In genomic region chr5:31291361-31291688, GRCm38 (mm10) we compare ENCODE assay signal across 8 mouse cellular contexts. TPM values are rescaled to one million over a fixed set of nuclear protein-coding genes. Genes with fewer than 3 reads are reported as not detected.
DNase-seq lines count a peak whose midpoint lies in the region; ATAC-seq and TF ChIP-seq lines count a peak whose summit lies in the region.

No protein-coding gene starts in this region.

- DNase-seq in heart, embryonic 10.5 days (ENCODE audit: low spot score) = no peak
- no peak for DNase-seq in heart, adult 18-20 months
- DNase-seq in CH12.LX (ENCODE audit: extremely low read depth) (no peak), adipocyte (ENCODE audit: low spot score) (no peak)
- DNase-seq in forebrain, embryonic 14.5 days (ENCODE audit: low spot score) = no peak
- no peak for DNase-seq in urinary bladder, adult 2 months (ENCODE audit: low spot score)

- peak overlapping the region; percentile 23; the same call in 1 of the 2 replicates for H3K4me2 ChIP-seq in CH12.LX (ENCODE audit: insufficient read depth, low read depth, poor library complexity, severe bottlenecking)
- H3K4me2 ChIP-seq in forebrain, embryonic 14.5 days (ENCODE audit: low read length) = peak overlapping the region; percentile 78
- peak overlapping the region; percentile 90 for H3K4me2 ChIP-seq in liver, embryonic 16.5 days (ENCODE audit: low read depth, low read length)

- no peak for TF ChIP-seq CTCF in CH12.LX (conservative IDR thresholded peaks at IDR 0.05 in 1 of 2, IDR thresholded peaks at IDR 0.05 in 1 of 2; ENCODE audit: low read depth in 2 of 2, low read length in 2 of 2)

- no peak for ATAC-seq in forebrain, embryonic 14.5 days
- ATAC-seq in liver, embryonic 16.5 days (ENCODE audit: low read depth) = peak; percentile 28
- ATAC-seq in cerebellum, adult (ENCODE audit: insufficient number of reproducible peaks, low FRiP score, low TSS enrichment) = no peak

- WGBS in heart, embryonic 10.5 days = 4% methylated on average over 9 of the region's 9 CpGs
- 6% methylated on average over 9 of the region's 9 CpGs for WGBS in forebrain, embryonic 14.5 days
- 7% methylated on average over 9 of the region's 9 CpGs for WGBS in liver, embryonic 16.5 days (ENCODE audit: insufficient replicate concordance)

- peak overlapping the region; percentile 34 for H3K9ac ChIP-seq in CH12.LX (ENCODE audit: insufficient read depth, low read depth)
- peak overlapping the region; percentile 62 for H3K9ac ChIP-seq in forebrain, embryonic 14.5 days (ENCODE audit: low read length)
- H3K9ac ChIP-seq in liver, embryonic 16.5 days (ENCODE audit: low read depth, low read length) = peak overlapping the region; percentile 69

- peak overlapping the region; percentile 86 for H3K27ac ChIP-seq in heart, embryonic 10.5 days
- no peak overlapping the region for H3K27ac ChIP-seq in CH12.LX (ENCODE audit: insufficient read depth, low read depth)
- H3K27ac ChIP-seq in forebrain, embryonic 14.5 days (ENCODE audit: low read depth, low read length) = peak overlapping the region; percentile 65; the same call in 1 of the 2 replicates
- H3K27ac ChIP-seq in liver, embryonic 16.5 days (ENCODE audit: low read length) = peak overlapping the region; percentile 77

- in situ Hi-C loops in CH12.LX (cut with MboI; ENCODE audit: low pct_ligation_motif_present, low pct_unique_long_range_greater_than_20kb, low sequenced_read_pairs) = no loop called here

- TF ChIP-seq EP300 in CH12.LX (IDR thresholded peaks at IDR 0.05; ENCODE audit: low read length) = no peak

- no peak for TF ChIP-seq POLR2A in CH12.LX (IDR thresholded peaks at IDR 0.05; ENCODE audit: low read depth, low read length)

- peak overlapping the region; percentile 68 for H3K4me3 ChIP-seq in heart, embryonic 10.5 days
- H3K4me3 ChIP-seq in CH12.LX (replicated peaks in 1 of 3; ENCODE audit: low read depth in 2 of 3, low read length in 2 of 3, poor library complexity in 1 of 3) = peak overlapping the region; percentile 55 to 93 (median 62)
- peak overlapping the region; percentile 48 for H3K4me3 ChIP-seq in forebrain, embryonic 14.5 days (ENCODE audit: low read depth, low read length)
- peak overlapping the region; percentile 66 for H3K4me3 ChIP-seq in liver, embryonic 16.5 days (ENCODE audit: low read depth, low read length)

- TF ChIP-seq RAD21 in CH12.LX (IDR thresholded peaks at IDR 0.05; ENCODE audit: low read depth, low read length) = no peak

- H3K79me2 ChIP-seq in CH12.LX (replicated peaks; ENCODE audit: control insufficient read depth, extremely low read depth, insufficient read depth, poor library complexity, severe bottlenecking) = no peaks in the 10 kb centered on the region

- H3K27me3 ChIP-seq in heart, embryonic 10.5 days (ENCODE audit: insufficient read depth, poor library complexity, severe bottlenecking) = no peaks in the 10 kb centered on the region
- H3K27me3 ChIP-seq in CH12.LX (replicated peaks) = peaks cover 43% of the 10 kb centered on the region
- no peaks in the 10 kb centered on the region for H3K27me3 ChIP-seq in forebrain, embryonic 14.5 days (replicated peaks; ENCODE audit: control insufficient read depth, insufficient read depth, low read length)
- peaks cover 20% of the 10 kb centered on the region for H3K27me3 ChIP-seq in liver, embryonic 16.5 days (ENCODE audit: control insufficient read depth, insufficient read depth, low read depth, low read length)

- dilution Hi-C loops in CH12.LX (cut with MboI; ENCODE audit: extremely low pct_ligation_motif_present, extremely low pct_unique_long_range_greater_than_20kb, low sequenced_read_pairs) = no loop called here

- H3K9me3 ChIP-seq in heart, embryonic 10.5 days = no peaks in the 10 kb centered on the region
- H3K9me3 ChIP-seq in CH12.LX (replicated peaks; ENCODE audit: low read length) = no peaks in the 10 kb centered on the region
- no peaks in the 10 kb centered on the region for H3K9me3 ChIP-seq in forebrain, embryonic 14.5 days (replicated peaks; ENCODE audit: control insufficient read depth, low read length)
- no peaks in the 10 kb centered on the region for H3K9me3 ChIP-seq in liver, embryonic 16.5 days (replicated peaks; ENCODE audit: control insufficient read depth, low read length)

- H3K4me1 ChIP-seq in heart, embryonic 10.5 days = peaks cover 34% of the 10 kb centered on the region
- peaks cover 9 to 33% of the 10 kb centered on the region in 2 experiments; a peak in 3 of 4 replicates for H3K4me1 ChIP-seq in CH12.LX (ENCODE audit: control insufficient read depth in 1 of 2, insufficient read depth in 2 of 2)
- peaks cover 13% of the 10 kb centered on the region for H3K4me1 ChIP-seq in forebrain, embryonic 14.5 days (ENCODE audit: control insufficient read depth, insufficient read depth, low read length)
- H3K4me1 ChIP-seq in liver, embryonic 16.5 days (ENCODE audit: control insufficient read depth, low read depth, low read length) = peaks cover 15% of the 10 kb centered on the region

- H3K36me3 ChIP-seq in heart, embryonic 10.5 days = peaks cover 20% of the 10 kb centered on the region
- H3K36me3 ChIP-seq in CH12.LX (replicated peaks in 1 of 2; ENCODE audit: control insufficient read depth in 1 of 2, insufficient read depth in 1 of 2, low read length in 1 of 2) = peaks cover 3 to 5% of the 10 kb centered on the region in 2 experiments
- peaks cover 28% of the 10 kb centered on the region for H3K36me3 ChIP-seq in forebrain, embryonic 14.5 days (ENCODE audit: control insufficient read depth, insufficient read depth, low read length)
- H3K36me3 ChIP-seq in liver, embryonic 16.5 days (ENCODE audit: control insufficient read depth, insufficient read depth) = no peaks in the 10 kb centered on the region

TF ChIP-seq in CH12.LX, 34 proteins besides CTCF, POLR2A, EP300 and RAD21 (continues in another document):
- no peak for TF ChIP-seq MYC (IDR thresholded peaks at IDR 0.05; ENCODE audit: low read depth, low read length)
- no peak for TF ChIP-seq MXI1 (IDR thresholded peaks at IDR 0.05; ENCODE audit: low read depth, low read length)
- no peak for TF ChIP-seq SIN3A (IDR thresholded peaks at IDR 0.05; ENCODE audit: low read length)
- no peak for TF ChIP-seq MEF2A (IDR thresholded peaks at IDR 0.05; ENCODE audit: borderline replicate concordance, low read depth, low read length)
- 0 out of 2 replicates have a peak, but pooled peaks have one; percentile 43 for TF ChIP-seq ZMIZ1 (IDR thresholded peaks at IDR 0.05; ENCODE audit: low read depth, low read length)
- no peak for TF ChIP-seq GABPA (IDR thresholded peaks at IDR 0.05; ENCODE audit: insufficient replicate concordance, low read depth, low read length)
- TF ChIP-seq MAFK (IDR thresholded peaks at IDR 0.05; ENCODE audit: insufficient replicate concordance, low read length) = no peak
- no peak for TF ChIP-seq ZC3H11A (IDR thresholded peaks at IDR 0.05; ENCODE audit: low read depth, low read length)

RNA-seq across cellular contexts. Expression of gene Ift172, which starts 0.4 kb away (rescaled TPM):
- polyA plus RNA-seq in heart, embryonic 10.5 days (2016; fragmentation: Nextera tagmentation; extraction: Ambion mirVana) = 28.6 and 31.1 TPM in 2 replicates
- total RNA-seq in heart, adult 18-20 months (2021) = 10 to 100 TPM; 37.3 to 44.5 TPM
- total RNA-seq in CH12.LX (2012; rRNA removed) (11.1 and 21.5 TPM in 2 replicates), CH12.LX (2014; rRNA removed) (4.3 and 6.1 TPM in 2 replicates)
- 8.5 and 9.2 TPM in 2 replicates for polyA plus RNA-seq in CH12.LX (2012; ENCODE audit: insufficient read length, low read depth)
- 24.0 and 29.7 TPM in 2 replicates for polyA plus RNA-seq in forebrain, embryonic 14.5 days (2014; fragmentation: Nextera tagmentation; extraction: Ambion mirVana)
- polyA plus RNA-seq in liver, embryonic 16.5 days (2015; fragmentation: Nextera tagmentation; extraction: Ambion mirVana) = 4.5 and 5.1 TPM in 2 replicates
- polyA plus RNA-seq in urinary bladder, adult 2 months (2012; rRNA removed) = 36.1 and 39.8 TPM in 2 replicates

RNA-seq across cellular contexts. Expression of gene Fndc4, which starts 4.6 kb away (rescaled TPM):
- polyA plus RNA-seq in heart, embryonic 10.5 days (2016; fragmentation: Nextera tagmentation; extraction: Ambion mirVana) = 30.2 and 51.9 TPM in 2 replicates
- total RNA-seq in heart, adult 18-20 months (2021) = 1 to 10 TPM; 4.2 to 4.3 TPM
- total RNA-seq in CH12.LX (2012; rRNA removed) = 0.13 and 0.34 TPM in 2 replicates
- not detected in 2 replicates for total RNA-seq in CH12.LX (2014; rRNA removed)
- polyA plus RNA-seq in CH12.LX (2012; ENCODE audit: insufficient read length, low read depth) = not detected in 2 replicates
- polyA plus RNA-seq in forebrain, embryonic 14.5 days (2014; fragmentation: Nextera tagmentation; extraction: Ambion mirVana) = 68.0 and 72.6 TPM in 2 replicates
- 4.0 and 5.2 TPM in 2 replicates for polyA plus RNA-seq in liver, embryonic 16.5 days (2015; fragmentation: Nextera tagmentation; extraction: Ambion mirVana)
- 14.7 and 17.6 TPM in 2 replicates for polyA plus RNA-seq in urinary bladder, adult 2 months (2012; rRNA removed)

RNA-seq across cellular contexts. Expression of gene Gckr, which starts 5.9 kb away (rescaled TPM):
- 0.15 and 0.63 TPM in 2 replicates for polyA plus RNA-seq in heart, embryonic 10.5 days (2016; fragmentation: Nextera tagmentation; extraction: Ambion mirVana)
- total RNA-seq in heart, adult 18-20 months (2021) = not detected
- total RNA-seq in CH12.LX (2012; rRNA removed) (0.08 TPM in 1 of 2 replicates, not detected in the other), CH12.LX (2014; rRNA removed) (not detected in 2 replicates)
- not detected in 2 replicates for polyA plus RNA-seq in CH12.LX (2012; ENCODE audit: insufficient read length, low read depth)
- polyA plus RNA-seq in forebrain, embryonic 14.5 days (2014; fragmentation: Nextera tagmentation; extraction: Ambion mirVana) = not detected in 2 replicates
- polyA plus RNA-seq in liver, embryonic 16.5 days (2015; fragmentation: Nextera tagmentation; extraction: Ambion mirVana) = 31.1 and 39.4 TPM in 2 replicates
- polyA plus RNA-seq in urinary bladder, adult 2 months (2012; rRNA removed) = 0.29 and 0.39 TPM in 2 replicates

RNA-seq across cellular contexts. Expression of gene Krtcap3, which starts 39.8 kb away (rescaled TPM):
- polyA plus RNA-seq in heart, embryonic 10.5 days (2016; fragmentation: Nextera tagmentation; extraction: Ambion mirVana) = 10.2 and 13.1 TPM in 2 replicates
- total RNA-seq in heart, adult 18-20 months (2021) = 1 to 10 TPM in 1 of 2 experiments, under 1 TPM in 1; 0.82 to 1.4 TPM
- 13.9 and 14.1 TPM in 2 replicates for total RNA-seq in CH12.LX (2012; rRNA removed)
- 9.8 and 10.0 TPM in 2 replicates for total RNA-seq in CH12.LX (2014; rRNA removed)
- 8.6 and 11.3 TPM in 2 replicates for polyA plus RNA-seq in CH12.LX (2012; ENCODE audit: insufficient read length, low read depth)
- polyA plus RNA-seq in forebrain, embryonic 14.5 days (2014; fragmentation: Nextera tagmentation; extraction: Ambion mirVana) = 2.0 and 2.8 TPM in 2 replicates
- polyA plus RNA-seq in liver, embryonic 16.5 days (2015; fragmentation: Nextera tagmentation; extraction: Ambion mirVana) = 4.8 and 4.9 TPM in 2 replicates
- 40.9 and 56.9 TPM in 2 replicates for polyA plus RNA-seq in urinary bladder, adult 2 months (2012; rRNA removed)

RNA-seq across cellular contexts. Expression of gene Gm9970, which starts 50.3 kb away (rescaled TPM):
- polyA plus RNA-seq in heart, embryonic 10.5 days (2016; fragmentation: Nextera tagmentation; extraction: Ambion mirVana) = 0.28 TPM in 1 of 2 replicates, not detected in the other
- not detected for total RNA-seq in heart, adult 18-20 months (2021)
- total RNA-seq in CH12.LX (2012; rRNA removed) = not detected in 2 replicates
- not detected in 2 replicates for total RNA-seq in CH12.LX (2014; rRNA removed)
- not detected in 2 replicates for polyA plus RNA-seq in CH12.LX (2012; ENCODE audit: insufficient read length, low read depth)
- polyA plus RNA-seq in forebrain, embryonic 14.5 days (2014; fragmentation: Nextera tagmentation; extraction: Ambion mirVana) = 0.47 and 1.2 TPM in 2 replicates
- not detected in 2 replicates for polyA plus RNA-seq in liver, embryonic 16.5 days (2015; fragmentation: Nextera tagmentation; extraction: Ambion mirVana)
- polyA plus RNA-seq in urinary bladder, adult 2 months (2012; rRNA removed) = 0.28 and 0.37 TPM in 2 replicates

Comparison
In these comparisons a context has a peak if more than half of its experiments do, and no peak if none do; other contexts are left out.
1. H3K4me2 ChIP-seq: peak in every context shown above with its lines; median percentile 90 in liver, embryonic 16.5 days; 78 in forebrain, embryonic 14.5 days; 23 in CH12.LX.
2. RNA of gene Gckr, which starts 5.9 kb away (polyA plus RNA-seq): 31.1 to 39.4 TPM in liver, embryonic 16.5 days; 0.15 to 0.63 TPM in heart, embryonic 10.5 days, 0.29 to 0.39 TPM in urinary bladder, adult 2 months, not detected in forebrain, embryonic 14.5 days and not detected in CH12.LX; every median in the first group is over 10 times any median in the second.
3. Peak in every context shown above with its lines, with median percentiles within 50 percentile points of each other: H3K4me3 ChIP-seq and H3K9ac ChIP-seq.